Mouse (Mus musculus) brown adipose tissue, adult 24 weeks (tissue): ENCODE measurements at regions not wholly inside any gene's neighbourhood (a gene's known extent, or its start where the extent isn't known, plus 50 kb on each side); places are given as distances from the start of the nearest gene placed in this dataset.

Source experiments
- H3K27ac ChIP-seq: fragments of 200-500 bp; replicated peaks from 2 replicates; pipeline ENCODE4 v1.5.1; 2012; ENCODE audit warnings: low read depth, mild to moderate bottlenecking, low read length
- H3K4me1 ChIP-seq: fragments of 200-500 bp; 2 replicates; pipeline ENCODE4 v1.6.1; 2012; ENCODE audit warnings: low read length, mixed read lengths; ENCODE audit not compliant: control insufficient read depth, insufficient read depth, insufficient read length
- H3K4me3 ChIP-seq: fragments of 200-500 bp; 2 replicates; pipeline ENCODE4 v1.5.1; 2012; ENCODE audit warnings: low read depth, mild to moderate bottlenecking, low read length, moderate library complexity; ENCODE audit not compliant: insufficient read depth

DNA sequence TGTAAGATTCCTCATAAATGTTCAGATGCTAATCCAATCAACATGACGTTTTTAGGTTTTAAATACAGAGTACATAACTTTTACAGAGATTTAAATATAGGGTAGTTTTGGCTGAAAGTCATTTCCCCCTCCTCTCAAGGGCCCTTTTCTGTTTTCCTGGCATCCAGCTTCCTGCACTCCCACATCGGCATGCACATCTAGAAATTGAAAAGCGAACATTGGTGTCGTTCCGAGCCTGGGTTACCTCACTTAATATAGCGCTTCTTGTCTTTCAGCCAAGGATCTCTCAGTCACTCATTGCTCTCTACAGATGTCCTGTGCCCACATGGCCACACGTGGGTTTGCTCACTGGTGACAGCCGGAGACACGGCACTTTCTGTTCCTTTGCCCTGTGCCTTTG is 572.7 kb downstream of the Vrk1 start:
- no peaks in the 10 kb centered on the region for H3K4me1 ChIP-seq
- H3K27ac ChIP-seq = no peak overlapping the region
- no peak overlapping the region for H3K4me3 ChIP-seq

DNA sequence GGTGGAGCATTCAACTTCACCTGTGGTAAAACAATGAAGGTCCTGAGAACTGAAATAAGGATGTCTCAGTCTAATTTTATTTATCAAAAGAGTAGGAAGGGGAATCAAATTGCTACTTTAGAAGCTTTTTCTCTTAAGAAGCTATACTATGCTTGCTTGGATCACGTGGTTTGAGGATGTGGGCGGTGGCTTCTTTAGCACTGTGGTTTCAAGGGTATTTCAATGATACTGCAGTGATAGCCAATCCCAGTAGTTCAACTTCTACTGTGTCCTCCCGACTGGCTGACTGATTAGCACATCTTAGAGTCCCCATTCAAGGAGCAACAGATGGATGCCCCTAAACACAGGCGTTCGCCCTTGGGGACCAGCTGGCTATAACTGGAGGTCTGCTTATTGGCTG is 575.6 kb downstream of the Vrk1 start:
- Histone ChIP-seq H3K27ac (no peak overlapping the region), H3K4me3 (no peak overlapping the region), H3K4me1 (no peaks in the 10 kb centered on the region)

DNA sequence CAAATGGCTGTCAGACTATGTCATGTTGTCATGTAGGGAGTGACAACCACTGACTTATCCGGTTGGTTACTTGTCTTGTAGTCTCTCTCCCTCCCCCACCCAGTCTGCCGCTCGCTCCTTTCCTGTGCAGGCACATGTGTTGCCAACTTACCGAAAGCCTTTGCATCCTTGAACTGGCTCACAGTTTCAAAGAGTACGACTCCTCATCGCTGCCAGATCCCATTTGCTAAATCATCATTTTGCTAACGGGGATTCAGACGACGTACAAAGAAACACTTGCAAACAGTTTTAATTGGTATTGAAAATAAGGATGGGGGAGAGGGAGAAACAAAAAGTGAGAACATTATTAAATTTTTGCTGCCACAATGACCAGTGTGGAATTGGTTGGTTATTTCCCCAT is 582.7 kb downstream of the Vrk1 start:
- Histone ChIP-seq H3K4me3 (no peak overlapping the region), H3K27ac (no peak overlapping the region)

DNA sequence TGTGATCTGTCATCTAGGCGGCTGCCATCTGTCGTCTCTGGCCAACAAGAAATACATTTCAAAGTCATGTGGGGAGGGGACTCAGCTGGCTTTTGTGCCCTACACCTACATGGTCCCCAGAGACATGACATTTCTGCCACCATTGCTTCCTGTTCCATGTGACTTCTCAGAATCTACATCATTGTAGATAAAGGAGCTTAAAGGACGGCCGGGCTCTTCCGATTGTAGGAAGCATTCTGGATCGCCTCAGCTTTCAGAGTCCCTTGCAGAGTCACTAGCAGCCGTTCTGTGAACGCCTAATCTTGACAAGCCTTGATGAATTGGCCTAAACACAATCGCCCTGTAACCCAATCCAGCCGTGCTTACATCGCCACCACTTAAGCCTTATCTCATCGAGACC is 587.6 kb downstream of the Vrk1 start:
- H3K4me3 ChIP-seq = no peak overlapping the region
- H3K4me1 ChIP-seq = no peaks in the 10 kb centered on the region
- H3K27ac ChIP-seq = no peak overlapping the region

More for the DNA sequence above, 582.7 kb downstream of the Vrk1 start:
- H3K4me1 ChIP-seq = no peaks in the 10 kb centered on the region

DNA sequence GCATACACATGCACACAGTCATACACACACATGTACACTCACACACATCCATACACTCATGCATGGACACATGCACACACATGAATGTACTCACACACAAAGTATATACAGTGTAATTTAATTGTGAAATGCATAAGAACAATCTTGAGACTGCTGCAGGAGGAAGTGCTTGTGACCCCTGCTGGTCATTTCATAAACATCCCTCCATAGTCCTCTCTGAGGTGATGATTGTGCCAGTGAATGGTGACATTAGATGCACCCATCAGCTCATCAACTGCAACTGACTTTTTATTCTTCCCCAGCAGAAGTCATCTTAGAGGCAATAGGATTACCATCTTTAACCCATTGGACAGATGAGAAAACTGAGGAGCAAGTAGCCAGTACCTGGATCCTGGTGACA is 597.2 kb downstream of the Vrk1 start:
- Histone ChIP-seq H3K4me3 (no peak overlapping the region), H3K27ac (no peak overlapping the region), H3K4me1 (no peaks in the 10 kb centered on the region)

DNA sequence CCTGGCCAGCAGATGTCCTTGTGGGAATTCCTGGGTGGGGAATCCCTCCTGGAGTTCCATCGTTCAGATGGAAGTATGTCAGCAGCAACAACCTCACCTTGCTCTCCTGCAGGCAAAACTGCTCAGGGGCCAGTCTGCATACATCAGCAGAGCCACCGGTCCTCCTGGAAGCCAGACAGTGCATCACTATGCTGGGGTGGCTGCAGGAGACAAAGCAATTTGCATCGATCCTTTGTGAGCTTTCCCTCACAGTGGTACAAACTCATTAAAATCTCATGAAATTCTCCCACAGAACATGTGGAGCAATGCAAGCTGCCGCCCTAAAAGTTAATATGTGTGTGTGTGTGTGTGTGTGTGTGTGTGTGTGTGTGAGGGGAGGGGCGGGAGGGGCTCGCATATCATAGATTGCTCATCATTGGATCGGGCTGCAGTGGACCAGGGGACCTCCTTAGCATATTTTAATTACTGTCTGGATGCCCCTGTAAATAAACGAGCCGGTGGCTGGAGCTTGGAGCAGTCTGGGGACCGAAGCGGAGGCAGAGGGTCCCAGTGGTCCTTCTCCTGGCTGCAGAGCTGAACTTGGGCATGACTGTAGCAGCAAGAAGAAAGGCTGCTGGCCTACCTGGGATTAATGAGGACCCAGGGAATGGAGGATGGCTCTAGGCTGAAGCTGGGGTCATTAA is 597.8 kb downstream of the Vrk1 start:
- Histone ChIP-seq H3K4me3 (no peak overlapping the region), H3K4me1 (no peaks in the 10 kb centered on the region), H3K27ac (no peak overlapping the region)

DNA sequence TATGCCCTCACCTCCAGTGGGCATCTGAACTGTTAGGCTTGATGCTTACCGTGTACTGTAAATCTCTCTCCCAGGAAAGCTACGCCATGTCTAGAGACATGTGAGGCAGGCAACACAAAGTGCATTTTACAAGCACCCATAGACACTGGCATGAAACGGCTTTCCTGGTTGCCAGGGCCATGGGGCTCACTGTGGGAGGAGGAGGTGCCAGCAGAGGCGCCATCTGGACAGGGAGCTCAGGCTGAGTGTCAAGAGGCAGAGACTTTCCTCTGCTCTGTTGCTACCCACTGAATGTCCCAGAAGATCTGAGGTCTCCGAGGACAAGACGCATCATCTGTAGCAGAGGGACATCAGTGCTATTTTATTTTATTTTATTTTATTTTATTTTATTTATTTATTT is 608.7 kb downstream of the Vrk1 start:
- H3K4me3 ChIP-seq = no peak overlapping the region
- no peak overlapping the region for H3K27ac ChIP-seq
- no peaks in the 10 kb centered on the region for H3K4me1 ChIP-seq

DNA sequence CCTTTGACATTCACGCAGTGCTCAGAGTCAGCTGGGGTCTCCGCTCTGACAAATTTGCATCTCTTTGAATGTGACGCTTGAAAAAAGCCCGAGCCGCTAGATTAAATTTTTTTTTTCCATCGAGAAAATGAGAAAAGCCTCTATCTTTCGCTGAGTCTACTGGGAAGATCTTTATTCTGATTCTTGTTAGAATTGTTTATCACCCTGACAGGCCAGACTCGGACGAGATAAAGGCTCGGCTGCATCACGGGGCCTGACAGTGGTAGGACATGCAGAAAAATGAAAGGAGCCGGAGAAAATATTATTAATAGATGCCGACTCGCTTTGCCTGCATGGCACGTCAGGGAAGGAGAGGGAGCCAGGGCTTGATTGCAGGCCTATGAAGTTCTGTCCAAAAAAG is 616.8 kb downstream of the Vrk1 start:
- no peak overlapping the region for H3K4me3 ChIP-seq
- H3K27ac ChIP-seq = no peak overlapping the region
- H3K4me1 ChIP-seq = no peaks in the 10 kb centered on the region

DNA sequence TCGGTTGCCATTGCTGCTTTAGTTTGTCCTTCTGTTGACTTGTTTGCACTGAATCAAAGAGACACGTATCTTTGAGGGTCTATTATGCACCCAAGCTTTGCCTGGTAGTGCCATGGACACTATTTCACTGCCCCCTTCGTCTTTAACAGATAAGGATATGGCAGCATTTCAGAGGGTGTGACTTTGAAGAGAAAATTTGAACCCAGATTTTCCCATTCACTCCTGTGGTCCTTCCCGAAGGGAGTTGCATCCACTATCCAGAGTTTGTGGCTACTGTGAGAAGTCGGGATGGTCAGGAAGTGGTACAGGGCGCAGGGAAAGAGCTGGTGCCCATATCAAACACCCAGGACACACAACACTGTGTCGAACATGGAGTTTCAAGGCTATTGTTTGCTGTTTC is 622.5 kb downstream of the Vrk1 start:
- Histone ChIP-seq H3K4me3 (no peak overlapping the region), H3K27ac (no peak overlapping the region), H3K4me1 (no peaks in the 10 kb centered on the region)

DNA sequence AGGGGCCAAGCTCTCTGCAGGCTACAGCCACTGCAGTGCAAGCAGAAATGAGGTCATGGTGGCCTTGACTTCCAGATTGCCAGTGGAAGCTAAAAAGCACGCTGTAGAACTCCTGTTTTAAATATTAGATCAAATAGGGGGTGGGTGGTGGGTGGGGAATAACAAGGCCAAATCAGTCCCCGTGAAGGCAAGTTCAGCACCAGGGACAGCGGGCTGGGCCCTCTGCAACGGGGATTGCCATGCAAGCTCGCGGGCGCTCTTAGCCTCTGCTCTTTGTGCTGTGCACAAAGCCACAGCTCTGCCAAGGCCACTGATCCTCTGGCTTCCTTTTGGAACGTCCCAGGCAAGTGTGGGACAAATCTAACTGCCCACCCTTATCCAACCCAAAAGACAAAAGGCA is 623.1 kb downstream of the Vrk1 start:
- Histone ChIP-seq H3K4me3 (no peak overlapping the region), H3K4me1 (no peaks in the 10 kb centered on the region), H3K27ac (no peak overlapping the region)

DNA sequence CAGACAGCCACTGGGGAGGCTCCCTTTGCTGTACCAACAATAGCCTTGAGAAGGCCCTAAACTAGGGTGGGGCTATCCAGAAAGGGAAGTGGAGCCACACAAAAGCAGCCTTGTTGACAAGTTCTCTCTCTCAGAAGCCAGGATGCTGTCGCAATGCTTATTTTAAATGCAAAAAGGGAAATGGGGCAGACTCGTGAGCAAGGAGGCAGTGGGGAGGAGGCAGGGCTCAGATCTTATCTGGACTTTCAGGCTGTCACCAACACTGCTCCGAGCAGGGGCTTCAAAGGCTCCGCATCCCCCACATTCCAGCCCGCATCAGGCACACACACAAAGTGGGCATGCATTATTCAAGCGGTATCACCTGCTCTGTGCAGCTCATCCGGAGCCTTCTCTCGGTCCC is 648.3 kb downstream of the Vrk1 start:
- H3K27ac ChIP-seq = no peak overlapping the region
- no peaks in the 10 kb centered on the region for H3K4me1 ChIP-seq
- H3K4me3 ChIP-seq = no peak overlapping the region

DNA sequence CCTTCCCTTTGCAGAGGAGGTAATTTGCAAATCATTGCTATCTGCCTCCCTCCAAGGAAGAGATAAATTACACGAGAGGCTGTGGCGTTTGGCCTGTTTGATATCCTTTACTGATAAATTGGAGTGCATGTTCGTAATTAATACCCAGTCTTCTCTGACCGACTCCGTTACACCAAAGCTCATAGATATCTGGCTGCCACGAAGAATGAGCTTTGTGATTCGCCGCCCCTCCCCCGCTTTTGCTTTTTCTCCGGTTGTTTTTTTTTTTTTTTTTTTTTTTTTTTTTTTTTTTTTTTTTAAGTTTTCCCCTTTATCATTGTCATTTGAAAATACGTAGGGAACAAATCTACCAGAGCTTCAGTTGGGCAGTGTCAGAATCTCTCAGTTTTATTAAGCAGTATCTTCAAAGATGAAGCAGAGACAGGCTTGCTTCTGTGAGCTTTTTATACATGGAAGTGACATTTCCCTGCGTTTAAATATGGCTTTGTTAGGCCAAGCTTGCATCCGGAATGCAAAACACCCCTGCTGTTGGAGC is 663.3 kb downstream of the Vrk1 start:
- H3K4me1 ChIP-seq = no peaks in the 10 kb centered on the region
- no peak overlapping the region for H3K27ac ChIP-seq
- H3K4me3 ChIP-seq = no peak overlapping the region

DNA sequence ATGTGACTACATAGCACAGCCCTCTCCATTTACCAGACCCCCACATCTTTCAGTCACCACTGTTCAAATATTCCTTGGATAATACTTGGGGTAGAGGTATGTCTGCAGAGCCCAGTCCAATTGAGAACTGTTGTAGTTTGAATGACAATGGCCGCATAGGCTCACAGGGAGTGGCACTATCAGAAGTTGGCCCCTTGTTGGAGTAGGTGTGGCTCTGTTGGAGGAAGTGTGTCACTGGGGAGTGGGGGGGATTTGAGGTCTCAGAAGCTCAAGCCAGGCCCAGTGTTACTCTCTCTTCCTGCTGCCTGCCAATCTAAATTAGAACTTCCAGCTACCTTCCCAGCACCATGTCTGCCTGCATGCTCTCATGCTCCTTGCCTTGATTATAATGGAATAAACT is 664.7 kb downstream of the Vrk1 start:
- H3K27ac ChIP-seq = no peak overlapping the region
- no peaks in the 10 kb centered on the region for H3K4me1 ChIP-seq
- H3K4me3 ChIP-seq = no peak overlapping the region

DNA sequence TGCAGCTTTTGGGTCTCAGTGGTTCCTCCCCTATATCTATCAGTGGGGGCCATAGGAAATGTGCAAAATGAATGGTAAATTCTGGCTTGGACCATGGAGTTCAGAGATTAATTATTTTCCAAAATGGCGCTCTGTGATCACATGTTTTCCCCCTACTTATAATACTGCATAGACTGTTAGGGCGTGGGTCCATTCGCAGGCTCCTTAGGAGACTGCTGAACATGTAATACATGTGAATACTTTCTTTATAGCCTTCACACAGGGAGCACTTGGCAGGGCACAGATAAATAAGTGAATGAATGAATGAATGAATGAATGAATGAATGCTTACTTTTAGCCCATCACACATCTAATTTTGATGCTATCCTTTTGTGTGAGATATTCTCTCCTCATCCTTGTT is 666.1 kb downstream of the Vrk1 start:
- Histone ChIP-seq H3K27ac (no peak overlapping the region), H3K4me3 (no peak overlapping the region), H3K4me1 (no peaks in the 10 kb centered on the region)

DNA sequence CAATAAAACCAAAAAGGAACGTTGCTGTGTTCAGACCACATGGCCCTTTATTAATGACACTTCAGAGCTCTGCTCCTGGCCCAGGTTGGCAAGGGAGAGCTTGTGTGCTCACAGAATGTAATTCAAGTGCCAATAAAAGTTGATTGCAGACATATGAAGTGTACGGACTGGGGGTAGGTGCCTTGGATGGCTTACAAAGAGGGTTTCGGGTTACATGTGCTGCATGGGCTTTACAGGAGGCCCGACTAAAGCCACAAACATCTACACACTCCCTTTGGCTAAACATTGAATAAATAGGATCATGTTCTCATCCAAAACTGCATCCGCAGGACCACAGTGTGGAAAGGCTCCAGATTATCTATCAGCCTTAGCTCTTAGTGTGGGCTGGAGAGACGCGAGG is 666.5 kb downstream of the Vrk1 start:
- H3K4me3 ChIP-seq = no peak overlapping the region
- H3K27ac ChIP-seq = no peak overlapping the region
- H3K4me1 ChIP-seq = no peaks in the 10 kb centered on the region

DNA sequence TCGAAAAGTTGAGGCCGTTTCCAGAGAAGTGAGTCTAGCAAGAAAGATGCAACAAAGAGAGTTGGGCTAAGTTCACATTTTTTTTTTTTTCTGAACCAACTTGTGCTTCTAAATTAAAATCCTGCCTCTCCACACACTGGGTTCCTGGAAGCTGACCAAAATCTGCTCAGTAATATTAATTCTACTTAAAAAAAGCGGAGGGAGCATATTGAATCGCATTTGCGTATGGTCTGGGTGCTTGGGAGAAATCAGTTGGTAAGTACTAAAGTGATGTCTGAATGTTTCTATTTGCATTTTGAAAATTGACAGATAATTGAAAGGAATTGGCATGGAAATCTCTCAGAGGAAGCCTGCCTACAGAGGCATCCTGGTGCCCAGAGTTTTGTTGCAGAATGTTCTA is 676.0 kb downstream of the Vrk1 start:
- Histone ChIP-seq H3K4me3 (no peak overlapping the region), H3K4me1 (no peaks in the 10 kb centered on the region), H3K27ac (no peak overlapping the region)
